Mouse (Mus musculus) frontal cortex, postnatal 36 days (tissue): ENCODE measurements around the gene Insrr.
A peak's percentile ranks its signal among the peaks of the same experiment; 100 is the strongest.
"Not testable (repeated sequence)": the region's sequence is repeated elsewhere in the genome, so short reads cannot be mapped to it uniquely, and the experiment has no call there.

Experiments
- DNase-seq, 2 experiments: peaks; one replicate each; pipeline ENCODE4 v3.0.0; 2022; ENCODE audit warnings: low spot score in 2 of 2

Gene Insrr

DNA sequence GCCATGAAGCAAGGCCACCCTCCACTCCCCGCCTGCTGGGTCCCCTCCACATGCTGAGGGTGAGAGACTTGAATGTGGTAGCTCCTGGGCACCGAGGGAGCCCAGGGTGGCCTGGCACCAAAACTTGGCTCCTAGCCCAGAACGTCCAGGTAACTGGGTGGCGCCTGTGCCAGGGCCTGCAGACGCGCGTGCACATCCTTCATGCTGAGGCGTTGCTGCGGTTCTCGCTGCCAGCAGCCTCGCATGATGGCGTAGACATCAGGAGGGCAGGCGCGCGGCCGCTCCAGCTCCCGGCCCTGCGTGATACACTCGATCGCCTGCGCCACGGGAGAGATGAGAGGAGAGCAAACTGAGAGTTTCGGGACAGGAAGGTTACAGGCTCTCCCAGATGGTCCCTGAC is 18.5 kb upstream of the Insrr start:
- DNase-seq: no peak

DNA sequence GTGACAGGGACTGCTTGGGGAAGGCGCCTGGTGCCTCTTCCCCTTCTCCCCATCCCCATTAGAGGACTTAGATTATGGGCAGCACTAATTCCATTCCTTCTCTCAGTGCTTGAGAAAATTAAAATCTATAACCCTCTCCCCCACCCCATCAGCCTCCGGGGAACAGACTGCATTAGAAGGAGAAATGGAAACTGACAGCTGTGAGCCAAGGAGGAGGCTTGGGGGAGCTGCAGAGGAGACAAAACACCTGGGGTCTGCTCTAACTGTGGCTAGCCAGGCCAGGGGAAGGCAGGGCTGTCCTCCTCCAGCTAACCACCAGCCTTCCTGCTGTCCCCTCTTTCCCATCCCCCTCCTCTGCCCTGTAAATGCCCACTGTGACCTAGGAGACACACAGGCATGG is 17.7 kb upstream of the Insrr start:
- no peak for DNase-seq

DNA sequence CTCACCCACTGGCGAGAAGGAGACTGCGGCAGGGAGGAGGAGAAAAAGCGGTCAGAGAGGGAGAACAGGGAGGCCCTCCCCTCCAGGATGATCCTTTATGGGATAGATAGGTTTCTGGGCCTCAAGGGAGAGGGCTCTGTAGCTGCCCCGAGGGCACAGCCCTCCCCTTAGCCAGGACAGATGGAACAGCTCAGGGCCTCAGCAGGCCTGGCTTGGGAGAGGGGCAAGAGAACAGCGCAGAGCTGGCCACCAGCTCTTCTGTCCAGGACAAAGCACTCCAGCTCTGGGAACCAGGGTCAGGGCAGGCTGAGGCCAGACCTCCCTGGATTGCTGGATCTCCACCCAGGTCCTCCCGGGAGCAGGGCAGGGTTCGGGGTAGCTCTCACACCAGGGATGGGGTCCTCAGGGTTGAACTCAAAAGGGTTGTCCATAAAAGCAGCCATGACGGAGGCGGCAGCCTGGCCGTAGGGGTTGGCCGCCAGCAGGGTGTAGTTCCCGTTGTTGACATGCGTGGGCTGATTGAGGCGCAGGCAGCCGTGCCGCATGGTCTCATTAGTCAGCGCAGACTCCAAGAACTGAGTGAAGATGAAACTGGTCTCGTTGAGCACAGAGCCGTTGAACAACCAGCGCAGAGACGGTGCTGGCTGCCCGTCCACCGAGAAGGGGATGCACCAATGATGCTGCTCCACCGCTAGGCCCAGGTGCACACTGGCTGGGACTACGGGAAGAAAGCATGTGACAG is 13.3 kb upstream of the Insrr start:
- no peak for DNase-seq

DNA sequence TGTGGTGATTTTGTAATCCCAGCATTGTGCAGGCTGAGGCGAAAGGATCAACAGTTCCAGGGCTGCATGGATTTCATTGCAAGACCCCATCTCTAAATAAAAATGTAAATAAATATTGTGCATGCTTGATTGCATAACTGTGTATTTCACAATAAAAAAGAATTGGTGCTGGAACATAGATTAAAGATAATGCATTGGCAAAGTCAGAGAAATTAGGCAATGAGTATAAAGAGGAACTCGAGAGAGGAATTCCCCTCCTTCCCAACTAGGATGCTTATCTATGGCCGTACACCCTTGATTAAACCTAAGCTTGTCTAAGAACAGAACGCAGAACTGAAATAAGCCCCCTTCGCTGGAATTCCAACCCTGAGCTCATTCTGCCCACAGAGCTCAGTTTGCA is 11.6 kb upstream of the Insrr start:
- no peak for DNase-seq

DNA sequence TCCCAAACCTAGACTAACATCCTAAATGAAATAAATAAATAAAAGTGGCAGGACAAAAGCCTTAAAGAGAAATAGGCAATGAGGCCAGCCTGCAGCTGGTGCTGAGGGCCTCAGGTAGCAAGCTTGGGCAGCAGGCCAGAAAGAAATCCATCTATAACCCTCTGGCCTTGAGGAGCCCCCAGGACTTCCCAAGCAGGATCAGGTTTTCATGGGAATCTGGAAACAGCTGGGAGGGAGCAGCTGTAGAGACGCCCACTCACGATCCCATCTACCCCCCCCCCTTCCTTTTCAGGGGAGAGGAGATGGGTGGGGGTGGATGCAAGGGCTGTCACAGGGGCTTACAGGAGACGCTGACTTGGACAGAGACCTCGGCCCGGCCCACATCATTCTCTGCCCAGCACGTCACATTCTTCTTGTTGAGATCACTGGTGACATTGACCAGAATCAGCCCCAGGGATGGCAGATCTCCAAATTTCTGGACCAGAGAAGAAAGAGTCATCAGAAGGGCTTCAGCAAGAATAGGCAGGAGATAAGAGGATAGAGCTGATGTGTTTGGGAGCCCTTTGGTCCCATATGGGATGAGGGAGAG is 11.0 kb upstream of the Insrr start:
- no peak for DNase-seq

DNA sequence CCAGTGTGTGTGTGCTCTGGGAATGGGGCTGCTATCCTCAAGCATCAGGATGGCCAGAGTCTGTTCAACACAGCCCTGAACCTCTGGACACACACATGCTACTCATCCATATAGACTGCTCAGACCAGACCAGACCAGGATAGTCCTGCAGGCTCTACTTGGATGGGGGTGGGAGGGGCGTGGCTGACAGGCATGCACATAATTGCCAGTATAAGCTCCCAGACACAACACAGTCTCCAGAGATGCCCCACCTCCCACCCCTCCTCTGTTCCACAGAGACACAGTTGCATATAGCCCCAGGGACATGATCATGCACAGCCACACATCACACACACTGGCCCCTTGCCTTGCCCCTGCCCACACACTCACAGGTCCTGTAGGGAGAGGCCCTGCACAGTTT is 7.5 kb upstream of the Insrr start:
- no peak for DNase-seq

DNA sequence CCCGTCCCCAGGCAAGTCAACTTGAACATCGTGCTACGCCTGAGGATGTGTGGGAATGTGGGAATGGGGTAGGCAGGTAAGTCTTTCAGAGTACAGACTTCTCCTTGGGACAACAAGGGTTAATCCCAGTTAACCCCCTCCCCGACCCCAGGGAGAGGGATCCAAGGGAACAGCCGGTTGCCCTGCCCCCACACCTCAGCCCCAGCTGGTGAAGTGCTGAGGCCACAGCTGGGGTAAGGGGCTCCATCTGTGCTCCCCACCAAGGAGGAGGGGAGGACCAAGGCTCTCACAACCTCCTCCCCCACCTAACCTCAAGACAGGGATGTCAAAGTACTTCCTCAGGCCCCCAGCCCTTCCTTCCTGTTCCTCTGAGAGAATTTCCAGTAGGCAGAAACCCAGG is 7.0 kb upstream of the Insrr start:
- DNase-seq: no peak

DNA sequence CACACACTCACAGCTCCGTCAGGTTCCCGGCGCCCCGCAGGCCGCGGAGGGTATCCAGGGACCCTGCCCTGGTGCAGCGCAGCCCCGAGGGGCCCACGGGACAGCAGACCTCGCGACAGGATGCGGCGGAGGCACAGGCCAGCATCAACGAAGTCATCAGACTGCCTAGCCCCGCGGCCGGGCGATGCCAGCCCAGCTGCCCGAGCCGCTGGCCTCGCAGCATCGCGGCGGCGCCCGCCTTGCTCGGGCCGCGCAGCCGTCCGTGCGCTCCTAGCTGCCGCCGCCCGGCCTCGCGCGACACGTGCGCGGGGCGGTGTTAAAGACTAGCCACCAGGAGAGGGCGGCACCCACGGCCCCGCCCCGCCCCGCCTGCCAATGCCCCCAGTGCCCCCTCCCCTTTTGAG is 1.8 kb upstream of the Insrr start, which contains the start of gene Ntrk1:
TSS of gene Ntrk1 (minus strand) at position 241 of the 404 bp plus-strand sequence.
- DNase-seq: no peak

DNA sequence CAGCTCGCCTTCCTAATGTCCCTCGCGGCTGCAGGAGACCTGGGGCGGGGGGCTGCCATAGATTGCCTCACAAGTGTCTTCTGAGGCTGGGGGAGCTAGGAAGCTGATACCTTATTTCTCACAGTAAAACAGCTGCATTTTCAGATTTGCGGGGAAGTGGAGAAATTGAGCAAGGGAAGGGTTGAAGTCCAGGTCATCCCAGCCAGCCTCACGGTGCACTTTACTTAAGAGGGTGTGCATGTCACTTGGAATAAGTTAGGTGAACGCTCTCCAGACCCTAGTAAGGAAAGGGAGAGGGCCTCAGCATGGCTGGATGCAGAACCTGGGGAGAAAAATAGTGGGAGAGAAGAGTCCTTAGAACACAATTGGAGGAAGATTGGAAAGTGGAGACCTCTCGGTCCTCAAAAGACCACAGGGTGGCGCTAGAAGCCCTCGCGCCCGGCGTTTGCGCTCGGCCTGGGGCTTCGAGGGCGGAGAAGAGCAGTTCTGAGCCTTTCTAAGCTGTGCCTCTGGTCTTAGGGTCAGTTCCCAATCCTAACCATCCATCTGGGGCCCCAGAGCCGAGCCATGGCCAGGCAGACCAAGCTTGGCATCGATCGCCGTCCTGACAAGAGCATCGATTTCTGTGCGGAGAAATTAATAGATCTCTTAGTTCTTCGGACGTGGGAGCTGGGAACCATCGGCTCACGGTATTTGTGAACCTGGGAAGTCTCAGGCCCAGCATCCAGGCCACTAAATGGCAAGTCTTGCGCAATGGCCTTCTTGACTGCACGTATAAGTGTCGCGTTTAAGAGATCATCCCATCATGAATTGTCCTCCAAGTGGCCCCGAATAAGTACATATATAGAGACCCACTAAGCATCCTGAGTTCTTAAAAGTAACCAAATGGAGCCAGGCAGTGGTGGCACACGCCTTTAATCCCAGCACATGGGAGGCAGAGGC is 1.1 kb upstream of the Insrr start:
- DNase-seq: peak; percentile 16 to 30

DNA sequence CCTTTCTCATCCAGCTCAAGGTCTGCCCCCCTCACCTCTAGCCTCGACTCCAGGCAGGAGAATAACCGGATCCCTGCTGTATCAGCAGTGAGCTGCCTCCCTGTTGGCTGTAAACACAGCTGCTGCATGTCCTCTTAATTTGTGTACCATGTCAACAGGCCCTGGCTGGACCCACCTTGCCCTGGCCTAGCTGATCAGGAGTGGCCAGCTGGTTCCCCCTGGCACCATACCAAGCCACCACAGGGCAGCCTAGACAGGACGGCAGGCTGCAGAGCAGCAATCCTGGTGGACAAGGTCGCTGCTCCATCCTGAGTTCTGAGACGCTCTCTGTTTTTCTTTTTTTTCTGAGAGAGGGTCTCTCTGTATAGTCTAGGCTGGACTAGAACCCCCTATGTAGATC is 4.9 kb downstream of the Insrr start:
- DNase-seq: no peak

DNA sequence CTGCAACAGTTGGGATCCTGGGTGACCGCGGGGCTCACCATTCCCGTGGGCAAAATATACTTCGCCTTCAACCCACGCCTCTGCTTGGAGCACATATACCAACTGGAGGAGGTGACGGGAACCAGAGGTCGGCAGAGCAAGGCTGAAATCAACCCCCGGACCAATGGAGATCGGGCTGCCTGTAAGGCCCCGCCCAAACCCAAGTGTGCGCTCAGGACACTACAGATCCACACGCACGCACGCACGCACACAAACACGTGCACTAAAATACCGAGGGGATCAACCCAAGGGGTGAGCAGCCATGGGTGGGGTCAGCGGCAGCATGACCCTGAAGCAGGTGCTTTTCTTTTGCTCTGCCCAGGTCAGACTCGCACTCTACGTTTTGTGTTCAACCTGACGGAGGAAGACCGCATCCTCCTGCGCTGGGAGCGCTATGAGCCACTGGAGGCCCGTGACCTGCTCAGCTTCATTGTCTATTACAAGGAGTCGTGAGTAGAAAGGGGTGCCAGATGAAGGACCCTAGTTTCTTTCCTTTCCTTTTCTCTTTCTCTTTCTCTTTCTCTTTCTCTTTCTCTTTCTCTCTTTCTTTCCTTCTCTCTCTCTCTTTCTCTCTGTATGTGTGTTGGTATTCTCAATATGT is 7.4 kb downstream of the Insrr start:
- no peak for DNase-seq

DNA sequence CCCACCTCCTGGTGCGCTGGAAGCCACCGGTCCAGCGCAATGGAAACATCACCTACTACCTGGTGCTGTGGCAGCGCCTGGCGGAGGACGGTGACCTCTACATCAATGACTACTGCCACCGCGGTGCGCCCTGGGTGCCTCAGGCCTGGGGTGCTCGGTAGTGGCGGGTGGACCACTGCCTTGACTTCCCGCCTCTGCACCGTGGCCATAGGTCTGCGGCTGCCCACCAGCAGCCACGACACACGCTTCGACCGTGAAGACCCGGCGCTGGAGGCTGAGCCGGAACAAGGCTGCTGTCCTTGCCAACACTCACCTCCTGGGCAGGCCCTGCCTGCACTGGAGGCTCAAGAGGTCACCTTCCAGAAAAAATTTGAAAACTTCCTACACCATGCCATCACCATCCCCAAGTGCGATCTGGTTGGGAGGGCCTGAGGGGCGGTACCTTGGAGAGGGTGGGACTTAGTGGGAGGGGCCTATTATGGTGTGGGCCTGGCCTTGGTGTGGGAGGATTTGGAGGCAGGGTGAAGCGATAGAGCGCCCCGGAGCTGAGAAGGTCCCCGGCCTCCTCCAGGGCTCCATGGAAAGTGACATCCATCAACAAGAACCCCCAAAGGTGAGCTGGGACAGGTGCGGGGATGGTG is 12.7 kb downstream of the Insrr start:
- no peak for DNase-seq

DNA sequence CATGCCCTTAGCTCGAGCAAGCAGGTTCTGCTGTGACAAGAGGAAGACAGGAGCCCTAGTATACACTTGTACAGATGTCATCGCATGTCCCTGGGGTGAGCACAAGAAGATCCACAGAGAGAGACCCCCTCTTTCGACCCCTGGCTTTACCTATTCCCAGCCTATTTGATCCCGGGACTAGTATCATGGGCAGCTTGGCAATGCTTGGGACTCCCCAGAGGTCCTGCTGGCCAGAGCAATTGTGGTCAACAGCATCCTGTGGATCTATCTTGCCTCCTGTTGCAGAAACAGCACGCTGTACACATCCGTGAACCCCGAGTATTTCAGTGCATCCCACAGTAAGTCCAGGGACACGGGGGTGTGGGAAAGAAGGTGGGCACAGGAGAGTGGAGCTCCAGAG is 14.5 kb downstream of the Insrr start:
- no peak for DNase-seq

DNA sequence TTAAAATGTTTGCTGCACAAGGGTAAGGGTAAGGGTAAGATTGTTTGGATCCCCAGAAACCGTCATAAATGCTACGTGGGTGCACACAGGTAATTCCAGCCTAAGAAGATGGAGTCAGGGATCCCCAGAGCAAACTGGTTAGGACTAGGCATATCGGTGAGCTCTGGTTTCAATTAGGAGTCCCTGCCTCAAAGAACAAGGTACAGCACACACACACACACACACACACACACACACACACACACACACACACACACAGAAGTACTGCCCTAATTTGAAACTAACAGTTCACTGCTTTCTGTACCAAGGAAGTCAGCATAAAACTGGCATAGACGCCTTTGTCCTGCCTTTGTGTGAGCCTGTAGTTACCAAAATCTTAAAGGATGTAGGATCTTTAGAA is 15.7 kb downstream of the Insrr start:
- DNase-seq: no peak

DNA sequence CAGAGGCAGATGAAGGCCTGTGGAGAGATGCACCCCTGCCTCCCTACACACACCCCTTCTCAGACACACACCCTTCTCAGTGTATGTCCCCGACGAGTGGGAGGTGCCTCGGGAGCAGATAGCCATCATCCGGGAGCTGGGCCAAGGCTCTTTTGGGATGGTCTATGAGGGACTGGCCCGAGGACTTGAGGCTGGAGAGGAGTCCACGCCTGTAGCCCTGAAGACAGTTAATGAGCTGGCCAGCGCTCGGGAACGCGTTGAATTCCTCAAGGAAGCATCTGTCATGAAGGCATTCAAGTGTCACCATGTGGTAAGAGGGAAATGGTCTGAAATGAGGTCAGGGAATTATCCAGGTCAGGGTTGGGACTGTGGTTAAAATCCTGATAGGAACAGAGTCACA is 16.1 kb downstream of the Insrr start:
- no peak for DNase-seq

DNA sequence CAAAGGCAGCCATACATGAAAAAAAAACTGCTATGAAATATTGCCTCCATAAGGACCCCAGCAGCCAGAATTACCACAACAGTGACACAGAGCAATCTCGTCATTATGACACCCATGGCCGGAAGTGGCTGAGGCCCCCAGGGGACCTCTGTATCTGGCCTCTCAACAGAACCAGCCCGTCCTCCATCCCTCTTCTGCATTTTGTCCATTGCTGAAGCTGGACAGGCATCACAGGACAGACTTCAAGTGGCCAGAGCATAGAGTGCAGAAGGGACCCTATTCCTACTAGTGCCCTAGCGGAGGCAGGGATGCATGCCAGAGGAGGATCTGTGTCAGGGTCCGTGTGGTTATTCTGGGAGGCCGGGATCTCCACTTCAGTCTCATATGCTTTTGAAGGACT is 19.4 kb downstream of the Insrr start:
- no peak for DNase-seq

DNA sequence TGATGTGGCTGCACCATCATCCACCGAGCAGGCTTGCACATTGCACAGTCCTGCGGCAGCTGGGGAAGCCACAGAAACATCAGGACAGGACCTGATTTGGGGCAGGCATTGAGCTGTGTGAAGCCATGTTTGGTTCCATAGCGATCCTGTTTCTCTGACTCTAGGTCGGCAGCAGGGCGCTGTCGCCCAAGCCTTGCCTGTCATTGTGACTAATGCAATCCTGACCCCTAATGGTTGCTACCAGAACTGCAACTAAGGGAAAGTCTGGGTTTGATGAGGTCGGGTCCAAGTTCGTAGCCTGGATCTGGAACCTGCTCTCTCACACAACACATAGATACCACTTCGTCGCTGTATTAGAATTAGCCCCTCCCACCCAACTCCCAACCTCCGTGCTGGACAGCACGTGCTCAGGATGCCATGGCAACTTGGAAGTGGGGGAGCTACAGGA is 19.9 kb downstream of the Insrr start:
- DNase-seq: peak; percentile 69 to 84

DNA sequence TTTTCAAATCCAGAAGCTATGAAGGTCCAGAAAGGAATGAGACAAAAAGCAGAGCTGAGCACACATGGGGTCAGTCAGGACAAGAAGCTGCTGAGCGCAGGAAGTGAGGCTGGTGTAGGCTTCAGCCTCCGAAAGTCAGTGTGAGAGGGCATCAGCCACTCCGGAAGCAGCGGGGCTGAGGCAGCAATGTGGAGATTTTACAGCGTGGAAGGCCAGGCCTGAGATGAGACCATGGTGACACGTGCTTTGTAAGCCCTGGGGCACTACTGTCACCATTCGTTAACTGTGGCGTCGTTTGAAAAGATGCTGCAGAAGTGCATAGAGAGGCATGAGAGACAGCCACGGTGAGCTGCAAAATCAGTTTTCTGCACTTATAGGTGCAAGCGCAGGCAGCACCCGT is 21.5 kb downstream of the Insrr start:
- DNase-seq: no peak

DNA sequence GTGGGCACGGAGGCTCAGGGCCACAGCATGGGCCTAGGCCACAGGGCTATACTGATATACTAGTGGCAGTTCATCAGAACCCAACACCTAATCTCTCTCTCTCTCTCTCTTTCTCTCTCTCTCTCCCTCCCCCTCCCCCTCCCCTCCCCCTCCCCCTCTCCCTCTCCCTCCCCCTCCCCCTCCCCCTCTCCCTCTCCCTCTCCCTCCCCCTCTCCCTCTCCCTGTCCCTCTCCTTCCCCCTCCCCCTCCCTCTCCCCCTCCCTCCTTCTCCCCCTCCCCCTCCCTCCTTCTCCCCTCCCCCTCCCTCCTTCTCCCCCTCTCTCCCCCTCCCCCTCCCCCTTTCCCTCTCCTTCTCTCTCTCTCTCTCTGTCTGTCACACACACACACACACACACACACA is 27.5 kb downstream of the Insrr start, which contains the start of gene Pear1:
TSS of gene Pear1 (minus strand) at position 101 of the 400 bp plus-strand sequence.
- not testable (repeated sequence) for DNase-seq

DNA sequence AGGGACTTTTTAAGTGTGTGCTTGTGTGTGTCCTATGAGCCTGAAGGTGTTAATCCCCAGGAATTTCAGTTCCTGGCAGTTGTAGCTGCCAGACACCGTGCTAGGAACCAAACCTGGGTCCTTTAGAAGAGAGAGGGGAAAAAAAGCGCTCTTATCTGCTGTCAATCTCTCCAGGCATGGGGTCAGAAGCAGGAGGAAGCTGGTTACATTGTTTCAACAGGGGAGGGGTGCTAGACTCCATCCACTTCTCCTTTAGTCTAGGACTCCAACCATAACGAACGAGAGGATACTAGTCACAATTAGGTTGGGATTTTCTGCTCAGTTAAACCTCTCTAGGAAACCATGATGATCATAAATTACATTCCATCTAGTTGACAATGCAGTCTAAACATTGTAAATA is 31.7 kb downstream of the Insrr start:
- DNase-seq: no peak

DNA sequence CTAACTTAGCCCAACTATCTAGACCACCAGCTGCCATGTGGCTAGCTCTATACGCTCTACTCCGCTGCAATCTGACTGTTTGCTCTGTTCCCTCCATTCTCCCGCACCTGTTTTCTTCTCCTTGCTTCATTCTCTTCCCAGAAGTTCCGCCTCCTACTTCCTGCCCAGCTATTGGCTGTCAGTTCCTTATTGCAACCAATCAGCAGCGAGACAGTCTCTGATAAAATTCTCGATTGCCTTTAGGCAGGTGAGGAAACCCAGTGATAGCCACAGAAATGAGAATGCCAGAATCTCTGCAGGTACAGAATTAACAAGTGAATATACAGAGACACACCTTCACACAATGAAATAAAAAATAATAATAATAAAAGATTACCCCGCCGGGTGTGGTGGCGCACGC is 32.3 kb downstream of the Insrr start:
- no peak for DNase-seq
